Mouse (Mus musculus) cerebellum, adult 2 months (tissue): ENCODE results near the gene Sema4g.

Experiments used
- CTCF ChIP-seq: fragments of 200-500 bp; IDR thresholded peaks from 2 replicates; pipeline ENCODE4 v1.5.1; 2011; ENCODE audit warnings: low read depth, mild to moderate bottlenecking, control low read depth, low read length, moderate library complexity, borderline replicate concordance; ENCODE audit not compliant: insufficient read depth
- POLR2A ChIP-seq: fragments of 200-500 bp; IDR thresholded peaks from 2 replicates; pipeline ENCODE4 v1.6.1; 2011; ENCODE audit warnings: low read length, control low read depth, borderline replicate concordance; ENCODE audit not compliant: insufficient read depth

DNA sequence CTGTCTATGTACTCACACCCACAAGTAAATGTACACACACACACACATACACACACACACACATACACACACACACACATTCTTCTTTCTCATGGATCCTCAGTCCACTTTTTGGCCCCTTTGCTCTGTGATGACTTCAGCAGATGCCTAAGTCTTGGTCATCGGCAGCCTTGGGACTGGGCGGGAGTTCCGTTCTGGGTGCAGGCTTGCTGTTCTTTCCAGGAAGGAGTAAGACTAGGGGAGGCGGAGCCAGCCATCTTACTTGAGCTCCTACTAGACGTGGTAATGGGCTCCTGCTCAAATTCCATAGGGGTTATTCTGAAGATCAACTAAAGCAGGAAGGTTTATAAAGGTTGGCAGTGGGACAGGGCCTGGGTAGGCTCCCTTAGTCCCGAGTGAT is 31.4 kb downstream of the Sema4g start:
- TF ChIP-seq POLR2A = no peak
- TF ChIP-seq CTCF = no peak
